9 mouse cellular contexts compared by ENCODE assay signal in the genomic region with DNA sequence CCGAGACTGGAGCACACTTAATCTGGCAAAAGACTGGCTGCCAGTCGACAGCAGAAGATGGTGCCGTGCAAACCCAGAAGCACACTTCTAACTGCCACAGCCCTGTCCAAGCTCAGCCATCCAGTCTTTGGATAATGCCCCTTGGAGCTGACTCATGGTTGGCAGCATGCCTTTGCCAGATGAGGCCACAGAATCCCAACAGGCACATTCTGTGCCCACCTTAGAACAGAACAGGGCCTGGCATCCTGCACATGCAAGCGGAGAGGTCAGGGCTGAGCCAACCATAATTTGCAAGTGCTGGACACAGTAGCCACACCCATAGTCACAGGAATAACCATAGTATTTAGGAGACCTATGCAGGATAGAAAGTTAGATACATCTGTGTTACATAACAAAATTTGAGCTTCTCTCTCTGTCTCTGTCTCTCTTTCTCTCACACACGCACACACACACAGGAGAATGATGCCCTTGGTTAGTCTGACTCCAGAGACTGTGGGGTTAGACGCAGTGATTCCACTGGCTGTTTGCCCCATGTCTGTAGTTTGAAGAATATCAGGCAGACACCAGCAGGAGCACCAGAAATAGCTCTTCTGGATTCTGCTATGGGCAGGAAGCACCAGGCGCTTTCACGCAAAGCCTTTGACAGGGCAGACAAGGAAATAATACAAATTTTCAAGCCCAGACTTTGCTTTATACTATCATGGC. TPM values are rescaled to one million over a fixed set of nuclear protein-coding genes. Genes with fewer than 3 reads are reported as not detected.
DNase-seq lines count a peak whose midpoint lies in the region; ATAC-seq lines count a peak whose summit lies in the region.
"Had no signal": no experiment of that assay in that cellular context is flagged by ENCODE, and none has a peak within 500 bp of the region (broad histone marks: within the 10 kb centered on the region; RNA-seq: fewer than 3 reads in every experiment).

No protein-coding gene starts in this region.

- no peak for ATAC-seq in megakaryocyte progenitor cell, adult 5-6 weeks (replicated peaks; ENCODE audit: poor library complexity)
- no peak for ATAC-seq in cerebellum, adult (ENCODE audit: insufficient number of reproducible peaks, low FRiP score, low TSS enrichment)
- ATAC-seq: Patski had no signal

- peak; percentile 39 to 42 for DNase-seq in kidney, postnatal 36 days
- DNase-seq in kidney, adult 9 months = no peak
- DNase-seq in adipocyte (ENCODE audit: low spot score) = peak; percentile 38
- peak; percentile 45 to 59 for DNase-seq in gastrocnemius, adult 8-10 months (ENCODE audit: low spot score in 2 of 2)
- DNase-seq in layer of hippocampus, adult 9-11 months = peak; percentile 24
- DNase-seq in spleen, postnatal 4 days (ENCODE audit: low spot score in 2 of 2) = no peak

RNA-seq across cellular contexts. Expression of gene Anxa4, which starts 17.2 kb away (rescaled TPM):
- 10 to 100 TPM; 14.2 to 26.6 (median 21.2) TPM for total RNA-seq in gastrocnemius, adult 8-10 months (2022)
- 14.6 and 18.4 TPM in 2 replicates for total RNA-seq in megakaryocyte progenitor cell, adult 5-6 weeks (2015)
- total RNA-seq in megakaryocyte progenitor cell, adult 5-6 weeks (2017) = 15.3 and 21.2 TPM in 2 replicates

RNA-seq across cellular contexts. Expression of gene Gmcl1, which starts 43.0 kb away (rescaled TPM):
- 1 to 10 TPM; 2.1 to 2.6 (median 2.4) TPM for total RNA-seq in gastrocnemius, adult 8-10 months (2022)
- 24.5 and 28.2 TPM in 2 replicates for total RNA-seq in megakaryocyte progenitor cell, adult 5-6 weeks (2015)
- 26.1 TPM in 2 replicates for total RNA-seq in megakaryocyte progenitor cell, adult 5-6 weeks (2017)

Comparison
In these comparisons a context has a peak if more than half of its experiments do, and no peak if none do; other contexts are left out.
1. DNase-seq: peak in kidney, postnatal 36 days (2 of 2), adipocyte (single experiment), gastrocnemius, adult 8-10 months (2 of 2) and layer of hippocampus, adult 9-11 months (single experiment); none in kidney, adult 9 months (single experiment) and spleen, postnatal 4 days (0 of 2).
2. RNA of gene Gmcl1, which starts 43.0 kb away (total RNA-seq): 24.5 to 28.2 TPM in megakaryocyte progenitor cell, adult 5-6 weeks; 2.1 to 2.6 TPM in gastrocnemius, adult 8-10 months; every median in the first group is over 4 times any median in the second.